Comparison of ENCODE assay signal across 8 mouse cellular contexts in genomic region chr19:34270106-34270726, GRCm38 (mm10). TPM values are rescaled to one million over a fixed set of nuclear protein-coding genes. Genes with fewer than 3 reads are reported as not detected.
DNase-seq lines count a peak whose midpoint lies in the region; ATAC-seq lines count a peak whose summit lies in the region.
"Had no signal": no experiment of that assay in that cellular context is flagged by ENCODE, and none has a peak within 500 bp of the region (broad histone marks: within the 10 kb centered on the region; RNA-seq: fewer than 3 reads in every experiment).

No protein-coding gene starts in this region.

- peak; percentile 98 for ATAC-seq in granulocyte monocyte progenitor cell, adult 5-6 weeks (replicated peaks; ENCODE audit: poor library complexity, severe bottlenecking)

- peak; percentile 40 to 73 for DNase-seq in spleen, postnatal 4 days (ENCODE audit: low spot score in 2 of 2)
- DNase-seq in spleen, adult 12 weeks (ENCODE audit: low spot score): no peak
- peak; percentile 73 to 85 for DNase-seq in monocyte, adult 2 months (ENCODE audit: low read depth in 1 of 2, low spot score in 2 of 2)
- DNase-seq in yolk sac, embryonic 10.5 days (ENCODE audit: low spot score): no peak
- DNase-seq in adrenal gland, postnatal 25 days: no peak
- DNase-seq in spleen, adult 18-20 months: no peak
- DNase-seq: cerebellum, adult 9-10 months had no signal

RNA-seq across cellular contexts. Expression of gene Acta2, which starts 14.8 kb away (rescaled TPM):
- total RNA-seq in granulocyte monocyte progenitor cell, adult 5-6 weeks (2014; fragmentation: Nextera tagmentation): 2.1 TPM in 1 of 2 replicates, not detected in the other
- total RNA-seq in granulocyte monocyte progenitor cell, adult 5-6 weeks (2017): 0.17 and 0.21 TPM in 2 replicates
- total RNA-seq in adrenal gland, postnatal 25 days (2021): 22.6 and 26.8 TPM in 2 replicates

RNA-seq across cellular contexts. Expression of gene Fas, which starts 20.2 kb away (rescaled TPM):
- total RNA-seq in granulocyte monocyte progenitor cell, adult 5-6 weeks (2014; fragmentation: Nextera tagmentation): 2.7 TPM in 1 of 2 replicates, not detected in the other
- total RNA-seq in granulocyte monocyte progenitor cell, adult 5-6 weeks (2017): 0.15 and 3.4 TPM in 2 replicates
- total RNA-seq in adrenal gland, postnatal 25 days (2021): 6.7 and 8.3 TPM in 2 replicates

Comparison
In these comparisons a context has a peak if more than half of its experiments do, and no peak if none do; other contexts are left out.
1. DNase-seq: peak in spleen, postnatal 4 days (2 of 2) and monocyte, adult 2 months (2 of 2); none in spleen, adult 12 weeks (single experiment), yolk sac, embryonic 10.5 days (single experiment), adrenal gland, postnatal 25 days (single experiment) and spleen, adult 18-20 months (0 of 2).